Mouse (Mus musculus) embryonic facial prominence, embryonic 14.5 days (tissue): ENCODE measurements at regions not wholly inside any gene's neighbourhood (a gene's known extent, or its start where the extent isn't known, plus 50 kb on each side); places are given as distances from the start of the nearest gene placed in this dataset.
A peak's percentile ranks its signal among the peaks of the same experiment; 100 is the strongest.

Experiments
- ATAC-seq: fragments of 200-750 bp; cut with Nextera tagmentation; 2 replicates; pipeline ENCODE4 v1.8.0; 2017; ENCODE audit warnings: low read depth, moderate number of reproducible peaks, moderate TSS enrichment
- DNase-seq: peaks from one replicate; pipeline ENCODE4 v3.0.0-alpha.2; 2015; ENCODE audit warnings: low spot score
- H3K27ac ChIP-seq: fragments of 300-500 bp; sonication (generic); replicated peaks from 2 replicates; pipeline ENCODE4 v1.5.1; 2014; ENCODE audit warnings: low read depth, mild to moderate bottlenecking, low read length, moderate library complexity
- H3K27me3 ChIP-seq: fragments of 300-500 bp; sonication (generic); replicated peaks from 2 replicates; pipeline ENCODE4 v1.6.1; 2014; ENCODE audit warnings: low read length; ENCODE audit not compliant: control insufficient read depth, insufficient read depth
- H3K36me3 ChIP-seq: fragments of 300-500 bp; sonication (generic); 2 replicates; pipeline ENCODE4 v1.6.1; 2014; ENCODE audit warnings: low read length, mixed read lengths; ENCODE audit not compliant: control insufficient read depth, insufficient read depth
- H3K4me1 ChIP-seq: fragments of 300-500 bp; sonication (generic); 2 replicates; pipeline ENCODE4 v1.6.1; 2014; ENCODE audit warnings: antibody characterized with exemption, low read length; ENCODE audit not compliant: control insufficient read depth, insufficient read depth
- H3K4me2 ChIP-seq: fragments of 300-500 bp; sonication (generic); 2 replicates; pipeline ENCODE4 v1.6.1; 2014; ENCODE audit warnings: low read depth, mild to moderate bottlenecking, low read length, moderate library complexity, mixed read lengths
- H3K4me3 ChIP-seq: fragments of 300-500 bp; sonication (generic); 2 replicates; pipeline ENCODE4 v1.5.1; 2014; ENCODE audit warnings: low read depth, mild to moderate bottlenecking, low read length
- H3K9ac ChIP-seq: fragments of 300-500 bp; sonication (generic); 2 replicates; pipeline ENCODE4 v1.6.1; 2014; ENCODE audit warnings: low read depth, mild to moderate bottlenecking, low read length, moderate library complexity, mixed read lengths
- H3K9me3 ChIP-seq: fragments of 300-500 bp; sonication (generic); 2 replicates; pipeline ENCODE4 v1.6.1; 2016; ENCODE audit warnings: low read length; ENCODE audit not compliant: control insufficient read depth
- WGBS: fragments of 180-500 bp; shearing (Covaris S2); extraction: QIAGEN DNeasy Blood & Tissue Kit; methylation state at CpG from one replicate; pipeline ENCODE4 v1.1.7; 2014; 5-methylcytosine and 5-hydroxymethylcytosine counted together

GRCm38 (mm10) chr9:80961818-80962217, 496.5 kb upstream of the Impg1 start:
- DNase-seq (no peak), ATAC-seq (no peak)
- H3K9me3 ChIP-seq = no peaks in the 10 kb centered on the region
- H3K36me3 ChIP-seq = no peaks in the 10 kb centered on the region
- no peaks in the 10 kb centered on the region for H3K27me3 ChIP-seq
- no peak overlapping the region for H3K27ac ChIP-seq
- H3K4me2 ChIP-seq = no peak overlapping the region
- H3K4me3 ChIP-seq = no peak overlapping the region
- WGBS = 82% methylated on average over 2 of the region's 2 CpGs
- no peak overlapping the region for H3K9ac ChIP-seq
- no peaks in the 10 kb centered on the region for H3K4me1 ChIP-seq

GRCm38 (mm10) chr9:80942991-80943390, 477.7 kb upstream of the Impg1 start:
- no peak overlapping the region for H3K9ac ChIP-seq
- H3K27me3 ChIP-seq = no peaks in the 10 kb centered on the region
- H3K27ac ChIP-seq = no peak overlapping the region
- ATAC-seq (no peak), DNase-seq (no peak)
- WGBS = 66% methylated on average over 2 of the region's 2 CpGs
- H3K4me2 ChIP-seq = no peak overlapping the region
- no peak overlapping the region for H3K4me3 ChIP-seq
- H3K36me3 ChIP-seq = no peaks in the 10 kb centered on the region
- H3K4me1 ChIP-seq = no peaks in the 10 kb centered on the region
- no peaks in the 10 kb centered on the region for H3K9me3 ChIP-seq

DNA sequence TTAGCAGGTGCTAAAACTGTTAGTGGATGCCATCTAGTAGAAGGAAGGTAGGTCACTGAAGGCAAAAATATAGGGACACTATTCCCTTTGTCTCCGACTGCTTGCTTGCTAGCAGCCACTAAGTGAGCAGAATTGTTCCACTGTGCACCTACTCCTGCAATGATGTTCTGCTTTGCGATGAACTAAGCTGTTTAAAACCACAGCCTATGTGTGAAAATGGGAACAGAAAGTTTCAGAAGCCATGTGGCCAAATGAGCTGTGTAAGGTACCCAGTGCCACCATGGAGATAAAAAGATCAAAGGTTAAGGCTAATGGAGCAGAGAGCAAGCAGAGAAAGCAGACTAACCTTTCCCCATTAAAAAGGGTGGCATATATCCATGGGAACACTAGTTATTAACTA, 476.1 kb upstream of the Impg1 start:
- H3K4me1 ChIP-seq = no peaks in the 10 kb centered on the region
- no peaks in the 10 kb centered on the region for H3K27me3 ChIP-seq
- ATAC-seq = no peak
- no peak overlapping the region for H3K27ac ChIP-seq
- DNase-seq = no peak
- H3K9me3 ChIP-seq = no peaks in the 10 kb centered on the region
- no peak overlapping the region for H3K4me2 ChIP-seq
- H3K4me3 ChIP-seq = no peak overlapping the region
- no peak overlapping the region for H3K9ac ChIP-seq
- WGBS = 64% methylated on average over 2 of the region's 2 CpGs
- no peaks in the 10 kb centered on the region for H3K36me3 ChIP-seq

DNA sequence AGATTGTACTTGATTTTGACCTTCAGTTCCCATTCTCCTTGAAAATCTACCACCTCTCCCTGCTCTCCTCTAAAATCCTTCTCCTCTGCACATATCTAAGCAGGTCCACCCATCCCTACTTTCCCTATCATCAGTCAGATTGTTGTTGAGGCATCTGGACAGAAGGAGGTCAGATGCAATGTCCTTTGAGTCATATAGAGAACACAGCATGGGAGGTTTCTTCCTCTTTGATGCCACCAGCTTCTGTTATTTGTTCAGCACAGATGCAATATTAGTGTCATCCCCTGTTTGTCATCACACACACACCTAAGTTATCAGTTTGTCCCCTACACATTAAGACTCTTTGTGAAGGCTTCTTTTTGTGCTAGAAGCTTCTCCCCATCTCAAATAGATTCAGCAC, 473.0 kb upstream of the Impg1 start:
- Histone ChIP-seq H3K4me1 (no peaks in the 10 kb centered on the region), H3K9ac (no peak overlapping the region), H3K27ac (no peak overlapping the region), H3K36me3 (no peaks in the 10 kb centered on the region), H3K27me3 (no peaks in the 10 kb centered on the region), H3K9me3 (no peaks in the 10 kb centered on the region), H3K4me2 (no peak overlapping the region), H3K4me3 (no peak overlapping the region)
- ATAC-seq (no peak), DNase-seq (no peak)

- peak; percentile 11 for DNase-seq
- no peak overlapping the region for H3K4me2 ChIP-seq
- no peak for ATAC-seq
- no peak overlapping the region for H3K9ac ChIP-seq
- WGBS = 31% methylated on average over 2 of the region's 2 CpGs
- no peaks in the 10 kb centered on the region for H3K27me3 ChIP-seq
- no peaks in the 10 kb centered on the region for H3K4me1 ChIP-seq
- no peak overlapping the region for H3K4me3 ChIP-seq
- H3K36me3 ChIP-seq = no peaks in the 10 kb centered on the region
- no peaks in the 10 kb centered on the region for H3K9me3 ChIP-seq
- no peak overlapping the region for H3K27ac ChIP-seq
These were observed 465.3 kb upstream of the Impg1 start for GRCm38 (mm10) chr9:80930628-80931027.

- H3K4me1 ChIP-seq = no peaks in the 10 kb centered on the region
- no peak overlapping the region for H3K4me2 ChIP-seq
- WGBS = 82% methylated on average over 1 of the region's 1 CpGs
- H3K9ac ChIP-seq = no peak overlapping the region
- H3K27me3 ChIP-seq = no peaks in the 10 kb centered on the region
- no peaks in the 10 kb centered on the region for H3K36me3 ChIP-seq
- H3K9me3 ChIP-seq = no peaks in the 10 kb centered on the region
- no peak for DNase-seq
- H3K4me3 ChIP-seq = no peak overlapping the region
- no peak overlapping the region for H3K27ac ChIP-seq
- no peak for ATAC-seq
These were observed 455.0 kb upstream of the Impg1 start for GRCm38 (mm10) chr9:80920304-80920703.

DNA sequence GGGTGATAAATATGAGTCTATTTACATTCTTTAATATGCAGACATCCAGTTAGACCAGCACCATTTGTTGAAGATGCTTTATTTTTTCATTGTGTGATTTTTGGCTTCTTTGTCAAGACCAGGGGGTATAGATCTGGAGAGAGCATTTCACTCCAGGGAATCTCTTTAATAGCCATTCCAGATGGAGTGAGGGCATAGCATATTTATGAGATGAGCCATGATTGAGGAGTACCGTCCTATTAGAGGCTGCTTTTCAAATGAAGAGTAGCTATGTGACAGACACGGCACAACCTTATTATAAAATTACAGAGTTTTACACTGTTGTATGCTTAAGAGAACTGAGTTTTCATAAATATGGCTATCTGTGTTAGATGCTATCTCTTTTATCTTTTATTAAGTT, 448.6 kb upstream of the Impg1 start:
- H3K27me3 ChIP-seq = no peaks in the 10 kb centered on the region
- H3K4me2 ChIP-seq = no peak overlapping the region
- H3K4me1 ChIP-seq = no peaks in the 10 kb centered on the region
- ATAC-seq (no peak), DNase-seq (no peak)
- H3K36me3 ChIP-seq = no peaks in the 10 kb centered on the region
- WGBS = 74% methylated on average over 2 of the region's 2 CpGs
- no peak overlapping the region for H3K4me3 ChIP-seq
- no peak overlapping the region for H3K27ac ChIP-seq
- H3K9ac ChIP-seq = no peak overlapping the region
- no peaks in the 10 kb centered on the region for H3K9me3 ChIP-seq

- Histone ChIP-seq H3K4me1 (no peaks in the 10 kb centered on the region), H3K9me3 (no peaks in the 10 kb centered on the region), H3K27ac (no peak overlapping the region), H3K27me3 (no peaks in the 10 kb centered on the region), H3K4me2 (no peak overlapping the region), H3K4me3 (no peak overlapping the region), H3K9ac (no peak overlapping the region), H3K36me3 (no peaks in the 10 kb centered on the region)
- ATAC-seq (no peak), DNase-seq (no peak)
These were observed 446.9 kb upstream of the Impg1 start for GRCm38 (mm10) chr9:80912177-80912576.

- no peak overlapping the region for H3K9ac ChIP-seq
- no peak overlapping the region for H3K27ac ChIP-seq
- DNase-seq (no peak), ATAC-seq (no peak)
- no peaks in the 10 kb centered on the region for H3K36me3 ChIP-seq
- H3K9me3 ChIP-seq = no peaks in the 10 kb centered on the region
- H3K4me1 ChIP-seq = no peaks in the 10 kb centered on the region
- 56% methylated on average over 4 of the region's 4 CpGs for WGBS
- H3K27me3 ChIP-seq = no peaks in the 10 kb centered on the region
- no peak overlapping the region for H3K4me3 ChIP-seq
- no peak overlapping the region for H3K4me2 ChIP-seq
These were observed 401.5 kb upstream of the Impg1 start for GRCm38 (mm10) chr9:80866807-80867206.
